Mouse (Mus musculus): ENCODE results near the gene Srarp.

The Srarp gene

GRCm38 (mm10) chr4:141423691-141424431 is 12.0 kb downstream of the Srarp start:
- DNase-seq = no peak

DNA sequence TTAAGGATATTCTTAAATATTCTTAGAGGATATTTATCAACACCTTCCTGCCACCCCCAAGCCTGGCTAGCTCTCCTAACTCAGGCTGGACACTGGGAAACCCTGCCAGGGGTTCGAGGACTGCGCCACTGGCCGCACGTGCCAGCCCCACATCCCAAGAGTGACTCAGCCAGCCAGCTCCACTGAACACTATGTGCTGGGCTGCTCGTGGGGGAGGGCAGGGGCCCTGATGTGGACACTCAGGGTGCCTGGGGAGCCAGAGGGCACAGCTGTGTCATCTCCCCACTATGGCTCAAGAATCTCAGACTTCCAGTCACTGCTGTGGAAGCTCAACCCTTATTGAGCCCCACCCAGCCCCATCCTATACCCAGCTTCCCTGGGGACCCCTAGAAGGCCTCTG is 12.6 kb downstream of the Srarp start:
- DNase-seq = no peak

GRCm38 (mm10) chr4:141422841-141423240 is 13.1 kb downstream of the Srarp start:
- DNase-seq = no peak

DNA sequence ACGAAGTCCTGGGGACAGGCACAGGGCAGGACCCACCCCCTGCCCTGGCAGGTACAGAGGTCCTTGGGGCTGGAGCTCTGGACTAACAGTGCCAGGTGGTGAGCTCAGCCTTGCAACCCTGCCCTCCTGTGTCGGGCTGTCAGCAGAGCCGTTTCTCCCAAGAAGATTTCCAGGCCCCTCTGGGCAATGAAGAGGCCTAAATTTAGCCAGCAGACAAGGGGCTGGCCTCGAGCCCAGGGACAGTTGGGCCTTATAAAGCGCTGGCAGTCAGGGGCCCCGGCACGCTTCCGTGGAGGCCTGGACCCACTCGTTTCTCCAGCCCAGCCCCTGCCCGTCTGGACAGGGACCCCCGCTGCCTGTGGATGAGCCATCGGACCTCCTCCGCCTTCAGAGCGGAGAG is 14.5 kb downstream of the Srarp start:
- DNase-seq = no peak

DNA sequence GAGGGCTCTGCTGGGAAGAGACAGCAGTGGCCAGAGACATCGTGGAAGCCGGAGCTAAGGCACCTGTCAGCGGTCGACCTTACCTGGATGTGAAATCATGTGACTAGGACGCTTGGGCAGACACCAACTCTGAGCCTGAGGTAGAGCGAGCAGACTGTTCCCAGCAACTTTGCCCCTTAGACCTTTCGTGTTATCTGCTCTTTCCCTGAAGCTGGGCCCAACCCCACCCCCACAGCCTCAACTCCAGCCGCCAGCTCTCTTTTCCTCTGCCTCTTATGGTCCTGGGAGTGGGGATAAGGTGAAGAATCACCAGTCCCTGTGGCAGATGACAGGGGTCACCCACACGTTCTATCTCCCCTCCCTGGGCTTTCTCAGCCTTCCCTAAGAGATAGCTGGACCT is 15.0 kb downstream of the Srarp start:
- no peak for DNase-seq

DNA sequence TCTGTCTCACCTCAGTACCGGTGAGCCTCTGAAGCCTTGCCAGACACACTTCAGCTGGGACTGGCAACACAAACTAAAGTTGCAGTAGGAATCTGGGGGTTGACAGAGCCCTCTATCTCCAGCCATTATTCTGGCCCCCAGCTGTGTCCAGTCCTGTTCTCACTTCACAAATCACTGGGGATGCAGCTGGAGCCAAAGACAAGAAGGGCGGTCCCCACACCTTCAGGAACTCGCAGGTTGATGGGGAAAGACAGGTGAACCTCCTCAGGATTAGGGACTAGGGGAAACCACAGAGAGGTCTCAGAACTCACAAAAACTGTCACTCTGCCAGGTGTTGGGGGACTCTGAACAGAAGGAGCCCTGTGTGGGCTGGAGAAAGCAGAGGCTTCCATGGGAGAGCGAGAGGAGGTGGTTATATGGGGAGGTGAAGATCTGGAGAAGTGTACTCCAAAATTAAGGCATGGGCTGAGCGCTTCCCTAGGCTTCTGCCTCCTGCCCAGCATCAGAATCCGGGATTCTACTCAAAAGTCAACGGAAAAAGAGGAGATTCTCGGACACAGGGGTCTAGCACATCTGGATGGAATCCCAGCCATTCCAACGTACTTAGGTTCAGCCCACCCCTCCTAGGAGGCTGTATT is 15.6 kb downstream of the Srarp start, which contains the start of gene Hspb7:
Hspb7 (plus strand) TSS at position 588 of the 638 bp plus-strand sequence.
- no peak for DNase-seq

DNA sequence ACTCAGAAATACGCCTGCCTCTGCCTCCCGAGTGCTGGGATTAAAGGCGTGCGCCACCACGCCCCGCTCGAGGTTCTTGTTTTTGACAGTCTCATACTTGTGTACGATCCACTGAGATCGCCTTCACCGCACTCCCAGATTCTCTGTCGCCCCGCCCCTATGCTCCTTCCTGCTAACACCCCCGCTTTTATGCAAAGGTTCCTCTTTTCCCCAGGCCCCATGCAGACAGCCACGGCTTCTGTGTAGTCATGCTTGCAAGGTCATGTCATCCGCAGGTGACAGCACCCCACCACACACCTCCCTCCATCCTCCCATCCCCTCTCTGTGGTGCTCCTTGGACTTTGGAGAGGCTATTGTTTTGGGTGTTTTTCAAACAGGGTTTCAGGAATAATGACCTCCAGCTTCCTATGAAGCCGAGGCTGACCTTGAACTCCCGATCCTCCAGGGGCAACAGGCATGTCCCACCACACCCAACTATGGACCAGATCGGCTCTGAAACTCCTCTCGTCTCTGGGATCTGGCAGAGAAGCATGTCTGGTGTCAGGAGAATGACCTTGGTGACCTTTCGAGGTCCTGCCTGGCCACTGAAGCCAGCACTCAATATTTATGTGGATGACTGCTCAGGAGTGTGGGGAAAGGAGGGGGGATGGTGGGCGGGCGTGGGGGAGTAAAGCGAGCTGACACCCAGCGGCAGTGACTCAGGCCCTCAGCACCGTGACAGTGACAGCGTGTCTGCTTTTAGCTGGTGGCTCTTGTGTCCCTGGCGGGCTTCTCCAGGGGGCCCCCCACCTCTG is 16.3 kb downstream of the Srarp start:
- DNase-seq = no peak

DNA sequence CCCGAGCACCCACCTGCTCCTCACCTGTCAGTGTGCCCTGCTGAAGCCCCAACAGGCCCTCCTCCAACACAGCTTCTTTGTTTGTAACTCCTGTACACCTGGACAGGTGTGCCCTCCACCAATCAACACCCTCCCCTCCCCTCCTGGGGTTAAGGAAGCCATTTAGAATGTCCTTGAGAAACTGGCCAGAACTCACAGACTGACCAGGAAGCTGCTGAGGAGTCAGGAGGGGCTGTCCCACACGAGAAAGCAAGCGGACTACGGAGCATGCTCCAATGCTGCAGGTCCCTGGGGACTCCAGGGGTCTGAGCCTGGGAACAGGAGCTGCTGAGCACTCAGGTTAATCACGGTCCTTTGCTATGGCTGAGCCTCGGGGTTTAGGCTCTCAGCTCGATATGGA is 20.0 kb downstream of the Srarp start, which contains the start of gene Clcnkb:
Clcnkb (minus strand) TSS at position 91 of the 400 bp plus-strand sequence.
- DNase-seq = peak; percentile 44

DNA sequence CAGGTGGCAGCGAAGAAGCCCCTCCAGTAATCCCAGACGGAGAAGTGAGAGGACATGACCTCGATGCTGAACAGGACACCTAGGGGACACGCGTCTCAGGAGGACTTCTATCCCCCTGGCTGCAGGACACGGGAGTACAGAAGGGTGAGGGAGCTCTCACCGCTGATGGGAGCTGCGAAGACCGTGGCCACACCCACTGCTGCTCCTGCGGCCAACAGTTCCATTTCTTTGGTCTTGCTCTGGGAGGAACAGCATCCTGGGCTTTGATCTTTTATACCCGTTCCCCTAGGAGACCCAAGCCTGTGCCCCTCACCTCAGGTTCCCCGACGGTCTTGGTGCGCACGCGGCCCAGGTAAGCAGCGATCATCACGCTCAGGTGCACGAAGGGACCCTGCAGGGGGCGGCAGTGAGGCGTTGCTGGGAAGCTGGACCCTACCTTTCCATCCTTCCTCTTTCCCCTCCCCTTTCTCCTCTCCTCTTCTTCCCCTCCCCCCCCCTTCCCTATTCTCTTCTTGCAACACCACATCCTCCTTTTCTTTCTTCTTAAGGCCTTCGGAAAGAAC is 24.4 kb downstream of the Srarp start:
- DNase-seq = no peak

- DNase-seq = no peak
These were observed 27.3 kb downstream of the Srarp start for GRCm38 (mm10) chr4:141408577-141408976.

- DNase-seq = peak; percentile 56
These were observed 29.2 kb downstream of the Srarp start for GRCm38 (mm10) chr4:141406516-141407299.

GRCm38 (mm10) chr4:141405314-141405622 is 30.6 kb downstream of the Srarp start:
- no peak for DNase-seq

DNA sequence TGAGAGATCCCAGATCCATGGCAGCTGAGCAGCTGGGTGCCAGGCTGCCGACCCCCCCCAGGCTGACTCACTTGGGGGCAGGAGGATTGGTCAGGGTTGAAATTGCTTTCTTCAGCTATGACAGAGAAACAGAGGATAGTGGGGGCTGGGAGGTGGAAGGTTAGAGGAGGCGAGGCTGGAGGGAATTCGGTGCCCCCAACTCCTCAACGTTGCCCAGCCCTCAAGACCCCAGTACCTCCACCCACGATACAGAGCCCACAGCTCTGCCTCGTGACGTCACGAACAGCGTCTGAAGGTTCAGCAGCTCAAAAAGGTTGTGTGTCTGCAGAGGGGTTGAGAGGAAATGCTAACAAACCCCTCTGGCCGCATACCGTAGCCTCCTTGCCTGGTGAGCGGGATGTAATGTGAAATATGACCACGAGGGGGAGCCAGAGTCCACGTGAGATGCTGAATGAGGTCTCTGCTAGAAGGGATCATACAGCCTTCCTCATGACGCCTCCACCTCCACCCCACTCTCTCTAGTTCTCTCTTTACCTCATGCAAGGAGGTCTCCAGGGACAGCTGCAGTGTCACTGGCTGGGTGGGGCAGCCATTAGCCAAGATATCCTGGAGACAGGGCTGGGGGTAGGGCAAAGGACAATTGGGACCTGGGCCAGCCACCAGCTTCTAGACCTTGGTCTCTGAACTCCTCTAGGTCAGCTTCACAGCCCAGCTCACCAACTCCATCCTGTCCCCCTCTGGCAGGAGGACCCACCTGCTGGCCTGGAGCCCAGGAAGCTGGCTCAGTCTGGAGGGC is 31.2 kb downstream of the Srarp start:
- DNase-seq = peak; percentile 91

- peak; percentile 60 for DNase-seq
These were observed 35.7 kb downstream of the Srarp start for GRCm38 (mm10) chr4:141400171-141400570.

DNA sequence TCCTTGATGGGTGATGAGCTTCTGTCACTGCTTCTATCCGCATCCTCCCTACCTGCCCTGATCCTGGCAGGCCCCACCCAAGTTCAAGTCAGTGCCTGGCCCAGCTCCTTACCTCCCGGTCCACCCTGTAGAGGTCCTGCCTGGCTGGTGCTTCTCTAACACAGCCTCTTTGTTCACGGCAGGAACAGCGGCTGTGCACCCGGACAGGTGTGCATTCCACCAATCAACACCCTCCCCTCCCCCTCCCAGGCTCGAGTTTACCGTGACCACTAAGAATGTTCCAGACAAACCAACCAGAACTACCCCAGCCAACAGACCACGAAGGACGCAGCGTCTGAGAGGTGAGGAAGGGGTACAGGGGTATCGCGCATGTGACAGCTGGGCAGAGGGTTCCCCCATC is 37.4 kb downstream of the Srarp start, which contains the start of gene Clcnka:
Clcnka (minus strand) TSS at position 180 of the 400 bp plus-strand sequence.
- peak; percentile 61 for DNase-seq

DNA sequence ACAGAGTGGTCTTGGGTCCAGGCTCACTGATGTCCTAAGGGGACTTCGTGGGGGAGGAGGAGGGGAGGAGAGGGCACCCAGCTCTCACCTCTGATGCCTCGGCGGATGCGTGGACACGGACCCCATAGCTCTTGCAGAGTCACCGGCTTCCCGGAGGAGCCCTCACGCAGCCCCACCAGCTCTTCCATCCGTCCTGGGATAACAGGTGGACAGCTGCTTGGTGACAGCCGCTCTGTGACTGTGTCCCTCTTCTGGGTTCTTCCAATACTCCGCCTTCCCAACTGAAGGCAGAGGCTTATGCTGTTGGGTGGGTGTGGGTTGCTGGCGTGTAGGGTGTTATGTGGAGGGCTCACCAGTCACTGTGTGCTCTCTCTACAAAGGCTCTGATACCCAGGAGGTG is 38.0 kb downstream of the Srarp start:
- DNase-seq = no peak

- no peak for DNase-seq
These were observed 41.2 kb downstream of the Srarp start for GRCm38 (mm10) chr4:141394751-141395150.

DNA sequence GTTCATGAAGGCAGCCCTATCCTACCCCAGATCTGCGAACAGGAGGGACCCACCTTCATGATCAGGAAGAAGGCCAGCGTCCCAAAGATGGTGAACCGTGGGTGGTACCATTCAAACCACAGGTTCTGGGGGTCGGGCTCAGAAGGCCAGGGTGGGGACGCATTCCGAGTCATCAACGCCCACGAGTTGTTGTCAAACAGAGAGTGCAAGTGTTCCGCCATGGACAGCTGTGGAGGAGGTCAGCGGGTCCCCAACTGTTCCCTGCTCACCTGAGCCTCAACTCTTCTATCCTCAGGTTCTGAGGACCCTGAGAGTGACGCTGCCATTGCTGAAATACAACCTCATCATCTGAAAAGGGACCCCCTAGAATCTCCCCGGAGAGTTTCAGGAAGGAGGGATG is 44.6 kb downstream of the Srarp start:
- DNase-seq = no peak

GRCm38 (mm10) chr4:141389366-141390150 is 46.3 kb downstream of the Srarp start:
- no peak for DNase-seq

DNA sequence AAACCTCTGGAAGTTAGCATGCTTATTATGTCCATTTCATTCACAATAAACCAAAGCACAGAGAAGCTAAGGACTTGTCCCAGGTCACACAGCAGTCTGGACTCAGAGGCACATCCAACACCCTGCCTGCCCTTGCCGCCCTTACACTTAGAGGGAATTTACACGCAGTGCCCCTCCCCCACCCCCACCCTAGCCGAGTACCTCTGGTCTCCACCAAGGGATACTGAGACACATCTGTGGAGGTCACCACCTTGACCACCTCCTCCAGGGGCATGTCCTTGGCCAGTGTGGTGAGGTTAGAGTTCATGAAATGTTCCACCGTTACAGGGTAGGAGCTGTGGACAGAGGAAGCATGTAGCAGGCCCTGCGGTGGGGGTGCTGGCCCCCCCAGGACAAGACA is 48.0 kb downstream of the Srarp start:
- DNase-seq = no peak
